Mouse (Mus musculus) spleen, postnatal 10 days (tissue): Measurements from ENCODE around the gene Hand1.
A peak's percentile ranks its signal among the peaks of the same experiment; 100 is the strongest.
"Not testable (repeated sequence)": the region's sequence is repeated elsewhere in the genome, so short reads cannot be mapped to it uniquely, and the experiment has no call there.

ENCODE experiments used
- DNase-seq, 2 experiments: peaks; one replicate each; pipeline ENCODE4 v3.0.0; 2021 to 2022; ENCODE audit warnings: low spot score in 2 of 2

The Hand1 gene

GRCm38 (mm10) chr11:57833296-57833977 is 819 bp upstream of the Hand1 start:
- DNase-seq = no peak

DNA sequence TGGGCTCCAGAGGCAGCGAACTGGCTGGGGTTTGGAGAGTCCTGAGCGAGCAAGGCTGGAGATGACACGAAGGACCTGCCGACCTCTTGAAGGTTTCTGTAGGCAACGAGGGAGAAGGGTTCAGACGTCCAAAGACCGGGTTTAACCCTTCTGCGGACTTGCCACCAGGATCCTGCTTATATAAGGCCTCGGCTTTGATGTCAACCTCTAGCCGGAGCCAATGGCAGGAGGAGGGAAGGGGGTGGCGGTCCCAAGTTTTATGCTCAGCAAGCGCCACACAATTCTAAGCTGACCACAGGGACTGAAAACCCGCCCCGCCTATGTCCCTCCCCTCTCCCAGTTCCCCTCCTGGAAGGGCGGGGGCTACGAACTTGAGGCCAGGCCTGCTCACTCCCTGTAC is 757 bp downstream of the Hand1 start:
- no peak for DNase-seq

DNA sequence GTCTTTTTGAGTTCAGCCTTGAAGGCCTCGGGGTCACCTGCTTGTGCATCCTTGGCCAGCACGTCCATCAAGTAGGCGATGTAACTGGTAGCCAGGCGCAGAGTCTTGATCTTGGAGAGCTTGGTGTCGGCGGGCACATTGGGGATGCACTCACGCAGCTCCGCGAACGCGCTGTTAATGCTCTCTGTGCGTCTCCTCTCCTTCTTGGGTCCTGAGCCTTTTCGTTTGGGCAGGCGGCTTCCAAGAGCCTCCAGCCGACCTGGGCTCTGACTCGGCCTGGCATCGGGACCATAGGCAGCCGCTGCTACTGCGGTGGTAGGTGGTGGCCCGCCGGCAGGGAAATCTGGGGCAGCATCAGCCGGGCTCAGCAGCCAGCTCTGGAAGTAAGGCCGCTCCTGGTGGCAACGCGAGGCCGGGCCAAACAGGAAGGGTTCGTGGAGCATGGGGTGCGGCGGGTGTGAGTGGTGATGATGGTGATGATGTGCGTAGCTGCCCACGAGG is 1.3 kb downstream of the Hand1 start:
- DNase-seq = no peak

GRCm38 (mm10) chr11:57829871-57830775 is 2.5 kb downstream of the Hand1 start:
- no peak for DNase-seq

DNA sequence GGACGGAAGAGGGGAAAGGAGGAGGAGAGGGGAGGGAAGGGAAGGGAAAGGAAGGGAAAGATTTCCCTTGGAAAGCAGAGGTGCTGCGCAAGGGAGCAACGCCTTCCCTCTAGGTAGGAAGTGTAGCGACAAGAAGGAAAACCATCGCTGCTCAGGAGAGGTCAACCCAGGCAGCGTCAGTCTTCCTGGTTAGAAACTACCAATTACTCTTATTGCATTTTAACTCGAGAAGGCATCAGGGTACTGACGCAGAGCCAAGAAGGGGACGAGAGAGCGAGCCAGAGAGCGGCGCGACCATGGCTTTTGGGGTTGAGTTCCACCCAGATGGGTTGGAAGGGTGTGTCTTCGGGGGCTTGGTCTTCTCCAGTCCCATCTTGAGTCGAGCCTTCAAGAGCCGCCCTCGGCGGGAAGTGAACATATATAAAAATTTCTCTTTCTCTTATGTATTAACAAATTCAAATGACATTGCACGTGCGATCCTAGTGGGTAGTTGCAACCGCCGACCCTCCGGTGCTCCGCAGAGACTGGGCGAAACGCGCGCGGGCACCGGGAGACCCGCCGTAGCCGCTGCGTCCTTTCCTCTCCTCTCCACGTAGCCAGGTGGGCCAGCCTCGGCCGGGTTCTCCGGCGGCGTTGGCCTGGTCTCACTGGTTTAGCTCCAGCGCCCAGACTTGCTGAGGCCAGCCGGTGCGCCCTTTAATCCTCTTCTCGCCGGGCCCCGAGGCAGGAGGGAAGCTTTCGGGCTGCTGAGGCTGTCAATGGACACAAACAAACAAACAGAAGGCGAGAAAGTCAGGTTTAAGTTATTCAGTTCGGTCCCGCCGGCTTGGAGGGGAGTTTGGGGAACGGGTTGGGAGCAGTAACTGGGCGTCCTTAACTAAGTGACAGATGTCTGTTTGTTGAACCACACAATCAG is 3.4 kb downstream of the Hand1 start:
- no peak for DNase-seq

DNA sequence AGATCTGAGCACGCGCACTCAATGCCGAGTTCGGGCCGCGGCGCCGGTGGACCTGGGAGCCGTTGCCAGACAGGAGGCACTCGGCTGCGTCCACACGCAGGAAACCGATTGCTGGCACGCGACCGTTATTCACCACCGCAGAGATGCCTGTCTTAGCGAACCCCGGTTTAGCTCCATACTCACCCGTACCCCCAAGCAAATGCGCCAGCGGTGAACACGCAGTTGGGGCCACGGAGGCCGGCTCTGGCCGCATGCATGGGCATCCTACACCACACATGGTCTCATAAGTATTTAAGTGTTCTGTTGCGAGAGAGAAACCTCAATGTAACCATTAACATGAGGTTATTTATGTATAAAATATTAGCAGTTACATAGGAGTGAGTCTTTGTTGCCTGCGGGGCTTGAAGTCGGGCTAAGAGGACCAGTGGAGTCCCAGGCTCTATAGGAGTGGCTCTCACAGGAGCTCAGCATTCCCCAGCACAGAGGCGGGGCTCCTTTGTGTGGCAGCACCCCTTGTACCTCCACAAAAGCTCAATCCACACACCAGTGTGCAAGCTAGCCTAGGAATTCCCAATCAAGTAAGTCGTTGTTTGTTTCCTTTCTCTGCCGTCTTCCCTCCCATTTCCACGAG is 4.6 kb downstream of the Hand1 start:
- DNase-seq = no peak

- DNase-seq = no peak
Observed at GRCm38 (mm10) chr11:57827048-57827914, 5.3 kb downstream of the Hand1 start.

- DNase-seq = peak in 1 of 2 experiments; percentile 22
Observed at GRCm38 (mm10) chr11:57825234-57825633, 7.4 kb downstream of the Hand1 start.

- DNase-seq = no peak
Observed at GRCm38 (mm10) chr11:57823714-57824113, 8.9 kb downstream of the Hand1 start.

DNA sequence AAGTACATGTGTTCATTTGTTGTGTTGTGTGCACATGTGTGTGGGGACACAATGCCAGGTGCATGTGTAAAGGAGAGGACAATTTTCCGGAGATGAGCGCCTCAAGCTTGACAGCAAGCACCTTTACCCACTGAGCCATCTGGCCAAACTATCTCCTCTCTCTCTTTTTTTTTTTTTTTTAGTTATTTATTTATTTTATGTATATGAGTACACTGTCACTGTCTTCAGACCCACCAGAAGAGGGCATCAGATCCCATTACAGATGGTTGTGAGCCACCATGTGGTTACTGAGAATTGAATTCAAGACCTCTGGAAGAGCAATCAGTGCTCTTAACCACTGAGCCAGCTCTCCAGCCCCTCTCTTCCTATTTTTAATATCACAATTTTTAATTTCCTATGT is 9.5 kb downstream of the Hand1 start:
- not testable (repeated sequence) for DNase-seq

DNA sequence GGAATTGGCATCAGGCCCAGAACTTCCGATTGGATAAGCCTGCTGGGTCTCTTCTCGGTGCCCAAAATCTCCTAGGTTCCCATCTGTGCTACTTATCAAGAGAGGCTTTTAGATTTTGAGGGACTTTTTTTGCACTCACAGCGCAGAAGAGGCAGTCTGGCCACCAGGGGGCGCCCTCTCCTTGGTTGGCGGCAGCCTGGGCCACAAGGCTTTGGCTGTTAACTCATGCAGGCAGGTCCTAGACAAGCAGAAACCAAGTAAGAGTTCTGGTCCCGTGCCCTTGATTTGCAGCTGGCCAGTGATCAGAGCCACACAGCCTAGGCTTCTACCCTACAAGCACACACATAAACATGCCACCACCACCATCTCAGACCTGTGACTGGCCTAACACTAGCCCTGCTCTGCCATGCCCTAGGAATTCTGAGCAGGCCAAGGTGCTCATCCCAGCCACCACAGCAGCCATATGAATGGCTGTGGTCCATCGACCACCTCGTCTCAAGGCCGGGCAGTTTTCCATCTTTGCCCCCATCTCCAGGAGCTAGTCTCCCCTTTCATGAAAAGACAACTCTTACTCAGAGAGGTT is 12.5 kb downstream of the Hand1 start:
- DNase-seq = peak; percentile 77 to 91

DNA sequence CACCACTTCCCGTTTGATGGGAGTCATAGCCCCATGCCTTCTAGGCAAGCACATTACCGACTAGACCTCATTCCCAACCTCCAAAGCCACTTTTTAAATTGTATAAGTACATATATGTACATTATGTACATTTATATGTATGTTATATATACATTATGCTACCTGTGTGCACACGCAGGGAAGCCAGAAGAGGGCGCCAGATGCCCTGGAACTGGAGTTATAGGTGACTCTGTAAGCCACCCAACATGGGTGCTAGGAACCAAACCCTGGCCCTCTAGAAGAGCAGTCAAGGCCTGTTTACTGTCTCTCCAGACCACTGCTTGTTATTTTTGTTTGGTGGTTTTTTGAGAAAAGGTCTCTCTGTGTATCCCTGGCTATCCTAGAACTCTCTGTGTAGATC is 14.4 kb downstream of the Hand1 start:
- peak in 1 of 2 experiments; percentile 46 for DNase-seq

DNA sequence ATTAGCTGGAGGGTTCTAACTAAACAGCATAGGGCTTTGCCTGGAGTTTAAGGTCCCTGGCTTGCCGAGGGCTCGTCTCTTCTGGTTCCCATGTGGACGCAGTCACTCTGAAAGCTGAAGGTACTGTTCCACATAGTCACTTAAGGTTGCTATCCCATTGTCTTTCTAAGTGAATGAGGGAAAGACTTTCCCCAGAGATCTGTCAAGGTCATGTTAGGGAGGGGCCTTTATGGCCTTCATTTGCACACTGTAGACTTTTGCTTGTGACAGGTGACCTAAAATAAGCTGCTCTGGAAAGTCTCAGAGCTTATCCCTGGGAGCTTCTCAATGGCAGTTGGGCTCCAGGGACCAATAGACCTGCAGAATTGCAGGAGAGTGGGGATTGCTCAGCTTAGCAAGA is 19.0 kb downstream of the Hand1 start:
- DNase-seq = no peak

DNA sequence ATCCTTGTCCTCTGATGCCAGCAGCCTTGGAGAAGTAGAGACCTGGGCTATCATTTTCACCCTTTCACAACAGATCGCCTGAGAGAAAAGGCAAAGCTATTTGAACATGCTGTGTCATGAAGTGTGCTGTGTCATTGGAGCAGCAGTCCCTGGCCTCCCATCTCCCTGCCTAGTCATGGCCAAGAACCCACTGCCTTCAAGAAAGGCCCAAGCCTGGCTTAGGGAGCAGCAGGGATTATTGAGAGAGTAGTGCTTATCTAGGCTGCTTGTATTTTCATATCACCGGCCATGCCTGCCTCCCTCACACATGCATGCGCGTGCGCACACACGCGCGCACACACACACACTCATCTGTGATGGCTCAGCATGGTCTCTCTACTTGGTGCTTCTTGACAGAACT is 20.4 kb downstream of the Hand1 start:
- no peak for DNase-seq

DNA sequence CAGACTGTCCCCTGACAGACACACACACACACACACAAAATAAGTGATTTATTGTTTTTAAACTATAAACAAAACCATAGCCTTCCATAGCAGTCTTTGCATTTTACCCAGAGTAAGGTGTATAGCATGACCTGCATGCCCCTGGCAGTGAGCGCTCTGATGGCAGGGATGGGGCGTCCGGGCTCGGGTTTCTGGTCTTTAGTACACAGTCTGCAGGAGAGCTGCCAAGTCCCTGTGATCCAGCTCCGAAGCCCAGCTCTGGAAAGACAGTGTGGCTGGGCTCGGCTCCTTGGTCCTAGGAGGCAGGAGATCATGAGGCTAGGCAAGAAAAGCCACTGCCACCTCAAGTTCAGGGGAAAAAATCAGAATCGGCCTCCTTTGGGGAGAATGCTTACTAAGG is 21.6 kb downstream of the Hand1 start:
- DNase-seq = no peak

DNA sequence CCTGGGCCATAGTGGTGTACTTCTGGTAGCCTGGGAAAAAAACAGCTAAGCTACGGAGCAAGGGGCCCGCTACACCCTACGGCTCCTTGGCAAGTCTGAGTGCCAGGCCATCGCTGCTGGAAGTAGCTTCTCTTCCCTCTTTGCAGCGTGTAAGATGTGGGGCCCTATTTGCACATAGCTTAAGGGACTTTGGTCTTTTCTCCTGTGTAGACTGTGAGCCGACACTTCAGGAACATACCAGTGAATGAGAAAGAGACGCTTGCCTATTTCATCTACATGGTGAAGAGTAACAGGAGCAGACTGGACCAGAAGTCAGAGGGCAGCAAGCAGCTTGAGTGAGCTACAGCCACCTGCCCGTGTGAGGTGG is 22.9 kb downstream of the Hand1 start:
- DNase-seq = no peak

DNA sequence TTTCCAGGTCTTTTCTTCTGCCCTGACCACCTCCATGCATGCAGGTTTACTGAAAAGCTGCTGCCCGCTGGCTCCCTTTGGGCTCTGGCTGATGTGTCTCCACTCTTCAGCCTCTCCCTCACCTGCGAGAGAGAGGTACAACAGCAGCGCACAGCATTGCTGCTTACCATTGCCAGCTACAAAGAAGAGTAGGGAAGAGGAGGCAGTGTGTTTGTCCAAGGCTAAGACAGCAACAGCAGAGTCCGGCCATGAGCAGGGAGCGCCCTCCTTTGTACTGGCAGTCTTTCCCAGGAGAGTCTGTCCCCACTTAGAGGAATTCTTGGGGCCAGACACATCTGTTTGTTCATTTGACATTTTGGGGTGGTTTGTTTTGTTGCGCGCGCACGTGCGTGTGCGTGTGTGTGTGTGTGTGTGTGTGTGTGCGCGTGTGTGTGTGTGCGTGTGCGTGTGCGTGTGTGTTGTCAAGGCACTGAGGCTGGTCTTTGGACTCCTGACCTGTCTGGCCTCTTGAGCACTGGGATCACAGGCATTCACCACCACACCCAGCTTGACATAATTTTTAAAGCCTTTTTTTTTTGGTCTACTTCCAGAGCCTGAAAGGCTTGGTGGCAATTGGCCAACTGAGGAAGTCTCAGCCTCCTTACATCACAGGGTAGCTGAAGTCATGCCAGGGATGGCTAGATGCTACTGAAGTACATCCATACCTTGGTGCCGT is 23.4 kb downstream of the Hand1 start:
- DNase-seq = no peak

GRCm38 (mm10) chr11:57805047-57805446 is 27.6 kb downstream of the Hand1 start:
- DNase-seq = no peak

DNA sequence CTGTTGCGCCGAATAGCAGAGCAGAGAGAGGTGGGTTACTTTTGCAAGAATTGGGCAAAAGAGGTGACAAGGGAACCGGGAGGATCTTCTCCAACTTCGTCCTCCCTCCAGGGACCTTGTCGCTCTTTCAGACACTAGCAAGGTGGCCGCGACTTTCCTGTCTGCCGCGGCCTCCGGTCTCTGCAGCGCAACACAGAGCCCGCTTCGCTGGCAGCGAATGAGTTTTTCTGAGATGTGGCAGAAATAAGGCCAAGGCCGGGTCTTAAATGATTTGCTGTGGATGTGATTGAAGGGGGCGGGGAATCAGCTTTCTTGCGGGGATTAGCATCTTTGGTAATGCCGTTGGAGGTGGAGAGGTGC is 30.1 kb downstream of the Hand1 start:
- peak; percentile 21 to 32 for DNase-seq
